Mouse (Mus musculus) heart, postnatal 0 days (tissue): ENCODE results near the gene Ispd.

ENCODE experiments used
- CTCF ChIP-seq: IDR thresholded peaks from 2 replicates; pipeline ENCODE4 v1.5.1; 2016; ENCODE audit warnings: antibody characterized with exemption, control low read depth, low read depth
- EP300 ChIP-seq: IDR thresholded peaks from 2 replicates; pipeline ENCODE4 v1.6.1; 2016; ENCODE audit warnings: antibody characterized with exemption, low read depth

GRCm38 (mm10) chr12:36566974-36567373, 185.7 kb downstream of the Ispd start:
- TF ChIP-seq CTCF, result no peak
- no peak for TF ChIP-seq EP300
